Mouse (Mus musculus) activated CD4-positive, CD25-positive, alpha-beta regulatory T cell, adult 4 months (primary cell): ENCODE results near the gene Gpx1. TPM values are rescaled to one million over a fixed set of nuclear protein-coding genes. Genes with fewer than 3 reads are reported as not detected.

Experiments
- polyA plus RNA-seq, 2 experiments: library from polyadenylated mRNA; unstranded; fragments of 100-300 nt; shearing (Covaris generic); gene quantifications; one replicate each; pipeline ENCODE4 v1.2.1; 2017

Gpx1 gene
- polyA plus RNA-seq, 2 experiments from 2014 or later = 573 to 811 TPM

Other genes with a start within 250 kb of the Gpx1 start
- 10 to 100 TPM; 39.4 to 45.0 TPM for gene Apeh, start 244.3 kb upstream of the Gpx1 start, polyA plus RNA-seq
- gene Bsn, start 148.5 kb upstream of the Gpx1 start, polyA plus RNA-seq = under 1 TPM; 0.33 to 0.73 TPM
- 1 to 10 TPM; 2.1 to 3.3 TPM for gene Dag1, start 74.9 kb upstream of the Gpx1 start, polyA plus RNA-seq
- gene Nicn1, start 48.5 kb upstream of the Gpx1 start, polyA plus RNA-seq = 1 to 10 TPM; 2.8 to 3.0 TPM
- under 1 TPM; 0.29 to 0.58 TPM for gene Amt, start 42.0 kb upstream of the Gpx1 start, polyA plus RNA-seq
- 100 to 1,000 TPM; 294 to 378 TPM for gene Rhoa, start 32.8 kb upstream of the Gpx1 start, polyA plus RNA-seq
- gene Tcta, start 32.7 kb upstream of the Gpx1 start, polyA plus RNA-seq = 10 to 100 TPM in 1 of 2 experiments, 1 to 10 TPM in 1; 9.7 to 13.5 TPM
- gene Usp4, start 8.9 kb downstream of the Gpx1 start, polyA plus RNA-seq = 100 to 1,000 TPM in 1 of 2 experiments, 10 to 100 TPM in 1; 98.8 to 127 TPM
- under 1 TPM; 0.57 to 0.61 TPM for gene 1700102P08Rik, start 53.9 kb downstream of the Gpx1 start, polyA plus RNA-seq
- gene Ccdc36, start 89.6 kb downstream of the Gpx1 start, polyA plus RNA-seq = not detected
- gene BC048562, start 97.6 kb downstream of the Gpx1 start, polyA plus RNA-seq = not detected
- 10 to 100 TPM; 22.5 to 31.5 TPM for gene Ccdc71, start 121.6 kb downstream of the Gpx1 start, polyA plus RNA-seq
- 1 to 10 TPM; 1.6 to 2.1 TPM for gene Klhdc8b, start 122.7 kb downstream of the Gpx1 start, polyA plus RNA-seq
- under 1 TPM; 0.15 to 0.25 TPM for gene Lamb2, start 140.8 kb downstream of the Gpx1 start, polyA plus RNA-seq
- 10 to 100 TPM; 14.6 to 18.3 TPM for gene Usp19, start 151.7 kb downstream of the Gpx1 start, polyA plus RNA-seq
- 100 to 1,000 TPM; 131 to 141 TPM for gene Qars, start 168.8 kb downstream of the Gpx1 start, polyA plus RNA-seq
- gene Qrich1, start 177.9 kb downstream of the Gpx1 start, polyA plus RNA-seq = 10 to 100 TPM; 71.0 to 77.8 TPM
- 100 to 1,000 TPM; 126 to 172 TPM for gene Impdh2, start 221.4 kb downstream of the Gpx1 start, polyA plus RNA-seq
- 10 to 100 TPM; 58.2 to 74.6 TPM for gene Ndufaf3, start 228.5 kb downstream of the Gpx1 start, polyA plus RNA-seq
- 10 to 100 TPM; 46.1 to 77.0 TPM for gene Dalrd3, start 231.0 kb downstream of the Gpx1 start, polyA plus RNA-seq
- gene Wdr6, start 239.8 kb downstream of the Gpx1 start, polyA plus RNA-seq = 10 to 100 TPM; 18.8 to 42.4 TPM